Mouse (Mus musculus): Measurements from ENCODE around the gene Psmb2. TPM values are rescaled to one million over a fixed set of nuclear protein-coding genes. Genes with fewer than 3 reads are reported as not detected.
A peak's percentile ranks its signal among the peaks of the same experiment; 100 is the strongest.

Psmb2 gene
- total RNA-seq, 2 experiments from 2014 or later = 128 to 130 TPM

DNA sequence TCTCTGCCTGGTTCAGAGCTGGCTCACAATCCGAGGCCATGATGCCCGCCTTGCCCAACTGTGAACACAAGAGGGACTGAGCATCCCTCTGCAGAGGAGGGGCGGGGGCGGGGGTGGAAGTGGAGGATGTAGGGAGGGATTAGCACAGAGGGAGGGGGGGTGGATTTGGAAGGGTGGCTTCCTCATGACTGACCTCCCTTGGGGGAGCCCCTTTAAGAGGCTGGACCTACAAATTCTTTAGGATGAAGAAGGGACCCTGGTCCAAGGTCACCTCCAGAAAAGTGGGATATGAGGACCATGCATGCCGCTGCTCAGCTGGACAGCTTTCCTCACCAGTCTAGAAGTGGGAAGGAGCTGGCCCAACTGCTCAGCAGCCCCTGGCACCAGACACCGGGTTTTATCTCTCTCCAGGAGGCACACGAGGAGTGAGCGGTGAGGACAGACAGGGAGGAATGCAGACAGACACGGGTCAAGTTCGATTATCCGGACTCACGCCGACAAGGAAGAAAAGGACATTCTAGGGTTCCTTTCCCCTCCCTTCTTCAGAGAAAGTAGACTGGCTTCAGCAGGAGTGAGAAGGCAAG lies 74.7 kb downstream of the Psmb2 start:
- no peak for DNase-seq (ENCODE audit: low spot score in 2 of 2)

DNA sequence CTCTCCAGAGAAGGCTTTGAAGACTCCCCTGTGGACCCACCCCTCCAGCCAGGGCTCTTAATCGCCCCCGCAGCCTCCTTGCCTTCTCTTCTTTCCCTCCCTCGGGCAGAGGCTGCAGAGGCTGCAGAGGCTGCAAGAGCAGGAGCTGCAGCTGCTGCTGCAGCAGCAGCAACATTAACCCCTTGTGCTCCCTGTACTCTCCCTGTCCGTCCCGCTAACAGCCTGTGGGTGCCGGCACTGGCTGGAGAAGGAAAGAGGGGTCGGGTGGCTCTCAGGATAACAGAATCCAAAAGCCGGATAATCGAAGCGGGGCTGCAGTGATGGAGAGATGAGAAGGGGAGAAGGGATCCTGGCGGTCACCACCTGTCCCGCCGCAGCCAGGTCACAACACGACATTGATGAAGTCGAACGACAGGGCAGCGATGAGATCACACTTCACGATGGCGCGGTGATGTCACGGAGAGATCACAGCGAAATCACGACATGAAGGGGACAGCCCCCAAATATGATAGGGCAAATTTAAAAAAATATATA lies 75.2 kb downstream of the Psmb2 start:
- no peak for DNase-seq (ENCODE audit: low spot score in 2 of 2)

DNA sequence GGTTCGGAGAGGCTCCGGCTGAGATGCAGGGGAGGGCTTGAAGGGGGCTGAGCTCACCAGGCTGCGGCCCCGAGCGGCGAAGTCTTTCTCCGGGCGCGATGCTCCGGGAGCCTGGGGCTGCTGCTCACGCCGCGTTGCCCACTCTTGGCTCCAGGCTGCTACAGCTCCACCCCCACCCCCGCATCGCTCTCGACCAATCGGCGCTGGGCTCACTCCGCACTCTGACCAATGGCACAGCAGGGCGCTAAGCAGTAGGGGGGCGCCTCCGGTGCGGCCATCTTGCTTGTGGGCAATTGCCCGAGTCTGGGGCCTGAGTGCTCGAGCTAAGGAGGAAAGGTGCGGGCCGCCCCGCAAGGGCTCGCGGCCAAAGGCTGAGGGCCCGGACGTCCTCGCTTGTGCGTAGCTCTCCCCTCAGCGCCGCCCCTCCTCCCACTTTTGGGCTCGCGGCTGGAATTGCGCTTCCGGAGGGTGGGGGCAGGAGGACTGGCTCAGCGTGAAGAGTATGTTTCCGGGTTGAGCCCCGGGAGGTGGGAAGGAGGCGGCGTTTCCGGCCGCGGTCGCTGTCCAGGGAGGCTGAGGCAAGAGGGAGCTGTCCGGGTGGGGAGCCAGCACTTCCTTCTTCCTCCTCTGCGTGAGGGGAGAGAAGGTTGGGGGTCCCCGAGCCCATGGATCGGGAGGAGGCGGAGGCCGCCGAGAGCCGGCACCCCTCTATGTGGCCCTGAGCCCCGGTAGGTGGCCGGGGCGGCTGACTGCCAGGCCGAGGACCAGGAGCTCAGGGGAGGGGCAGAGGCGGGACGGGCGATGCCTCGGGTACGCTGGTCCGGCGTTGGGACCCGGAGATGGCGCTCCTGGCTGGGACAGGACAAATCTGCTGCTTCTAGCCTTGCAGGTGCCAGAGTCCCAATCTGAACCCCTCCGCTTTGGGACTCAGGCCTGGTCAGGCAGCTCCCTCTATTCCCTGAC lies 76.1 kb downstream of the Psmb2 start, which contains the start of the genes Ncdn and AU040320:
Gene Ncdn, minus strand, starts transcription at position 171 of the 963 bp plus-strand sequence.
Gene AU040320, plus strand, starts transcription at position 277 of the 963 bp plus-strand sequence.
- peak; percentile 98 to 99 for DNase-seq (ENCODE audit: low spot score in 2 of 2)

DNA sequence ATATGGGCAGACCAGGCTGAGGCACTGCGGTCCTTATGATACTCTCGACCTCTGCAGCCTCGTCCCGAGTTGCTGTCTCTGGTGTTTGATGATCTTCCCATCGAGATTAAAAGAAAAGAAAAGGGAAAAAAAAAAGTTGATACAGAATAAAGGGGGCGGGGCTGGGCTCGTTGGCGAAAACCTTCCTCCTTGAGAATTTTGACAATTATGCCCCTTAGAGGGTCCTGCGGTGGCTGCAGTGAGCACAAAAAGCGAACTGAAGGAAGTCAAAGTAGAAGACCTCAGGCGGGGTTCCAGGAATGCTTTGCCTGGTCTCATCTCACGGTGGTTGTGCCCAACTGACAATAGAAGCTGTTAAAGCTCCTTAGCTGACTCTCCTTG lies 76.8 kb downstream of the Psmb2 start:
- DNase-seq (ENCODE audit: low spot score in 2 of 2) = no peak

DNA sequence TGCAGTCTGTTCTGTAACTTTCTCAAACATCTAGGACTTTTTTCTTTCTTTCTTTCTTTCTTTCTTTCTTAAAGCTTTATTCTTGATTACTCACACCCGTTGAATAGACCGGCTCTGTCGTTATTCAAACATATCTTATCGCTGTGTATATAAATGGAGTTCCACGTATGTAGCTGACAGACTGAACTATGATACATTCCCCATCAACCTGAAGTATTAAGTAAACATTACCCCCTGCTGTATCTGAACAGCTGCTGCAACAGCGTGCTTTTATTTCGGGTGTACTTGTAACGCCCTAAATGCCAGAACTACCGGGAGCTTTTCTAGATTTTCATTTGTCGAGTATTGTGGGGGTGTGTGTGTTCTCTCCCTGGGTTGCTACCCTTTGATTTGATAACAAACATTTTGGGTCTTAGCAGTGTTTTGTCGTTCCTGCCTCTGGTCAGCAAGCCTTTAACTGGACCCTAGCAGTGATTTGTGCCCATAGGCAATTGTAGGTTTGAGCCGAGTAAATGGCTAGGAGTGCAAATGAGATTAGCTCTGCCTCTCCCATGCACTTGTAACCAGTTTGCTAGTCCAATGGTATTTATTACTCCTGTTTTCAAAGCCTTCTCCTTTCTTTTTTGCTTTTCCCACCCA lies 77.4 kb downstream of the Psmb2 start:
- DNase-seq (ENCODE audit: low spot score in 2 of 2) = no peak

DNA sequence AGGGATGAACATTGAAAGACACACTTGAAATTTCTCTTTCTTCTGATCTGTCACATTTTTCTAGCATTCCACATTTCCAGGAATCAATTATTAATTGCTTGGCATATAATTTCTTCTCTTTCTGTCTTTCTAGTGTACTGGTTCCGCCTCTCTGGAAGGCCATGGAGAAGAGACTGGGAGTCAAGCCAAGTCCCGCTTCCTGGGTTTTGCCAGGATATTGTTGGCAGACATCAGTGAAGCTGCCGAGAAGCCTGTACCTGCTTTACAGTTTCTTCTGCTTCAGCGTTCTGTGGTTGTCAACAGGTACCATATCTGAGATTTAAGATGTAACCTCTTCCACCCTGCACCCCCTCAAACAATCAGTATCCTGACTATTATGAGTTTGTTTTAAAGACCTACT lies 79.3 kb downstream of the Psmb2 start:
- no peak for DNase-seq (ENCODE audit: low spot score in 2 of 2)

DNA sequence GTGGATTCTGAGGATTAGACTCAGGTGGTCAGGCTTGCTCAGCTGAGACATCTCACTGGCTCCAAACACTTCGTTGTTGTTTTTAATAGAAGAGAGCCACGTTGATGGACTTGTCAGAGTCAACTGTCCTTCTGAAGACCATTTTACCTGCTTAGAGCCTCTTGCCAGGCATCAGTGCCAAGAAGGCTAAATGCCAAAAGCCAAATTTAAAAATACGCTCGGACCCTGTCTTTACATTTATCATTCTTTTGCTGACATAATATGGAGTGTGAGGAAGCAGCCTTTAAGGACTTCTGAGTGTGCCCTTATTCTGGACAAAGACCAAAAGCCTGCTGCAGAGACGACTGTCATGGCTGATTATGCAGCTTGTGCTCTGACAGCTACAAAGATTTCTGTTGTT lies 80.9 kb downstream of the Psmb2 start:
- no peak for DNase-seq (ENCODE audit: low spot score in 2 of 2)

Other genes starting within 250 kb of the Psmb2 start
- 10 to 100 TPM; 35.7 to 37.6 TPM for gene Ago3, start 248.1 kb upstream of the Psmb2 start, total RNA-seq (2021)
- 10 to 100 TPM; 71.6 to 71.7 TPM for gene Ago1, start 209.0 kb upstream of the Psmb2 start, total RNA-seq (2021)
- 1 to 10 TPM; 6.4 to 6.7 TPM for gene Ago4, start 144.2 kb upstream of the Psmb2 start, total RNA-seq (2021)
- gene Clspn, start 120.7 kb upstream of the Psmb2 start, total RNA-seq (2021) = 1 to 10 TPM; 2.5 to 2.6 TPM
- gene 5730409E04Rik, start 67.8 kb upstream of the Psmb2 start, total RNA-seq (2021) = 10 to 100 TPM; 68.6 TPM
- gene Tfap2e, start 58.6 kb downstream of the Psmb2 start, total RNA-seq (2021) = not detected
- 1,000 to 10,000 TPM; 1,231 to 1,244 TPM for gene Ncdn, start 75.8 kb downstream of the Psmb2 start, total RNA-seq (2021)
- 10 to 100 TPM; 59.2 to 59.4 TPM for gene AU040320, start 75.9 kb downstream of the Psmb2 start, total RNA-seq (2021)

All from layer of hippocampus, postnatal 14 days (tissue).